Mouse (Mus musculus): Measurements from ENCODE around the gene Tmem192.
"Not testable (repeated sequence)": the region's sequence is repeated elsewhere in the genome, so short reads cannot be mapped to it uniquely, and the experiment has no call there.

Tmem192 gene

DNA sequence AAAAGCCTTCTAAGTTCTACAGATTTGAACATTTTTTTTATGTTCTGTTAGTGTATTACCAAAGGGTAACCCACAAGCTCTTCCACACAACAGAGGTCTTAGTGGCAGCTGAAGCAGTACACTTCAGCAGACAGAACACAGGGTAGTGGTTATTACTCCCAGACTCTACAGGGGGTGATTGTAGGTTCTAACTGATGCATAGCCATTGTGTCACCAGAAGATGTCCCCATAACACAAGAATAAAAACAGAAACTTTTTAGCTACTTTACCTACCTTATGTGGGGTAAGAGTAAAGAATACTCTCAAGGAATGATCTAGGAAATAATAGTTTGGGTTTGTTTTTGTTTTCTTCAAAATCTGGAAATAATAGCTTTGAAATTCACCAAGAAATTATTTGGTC is 15.9 kb downstream of the Tmem192 start:
- DNase-seq (ENCODE audit: low read depth, low spot score) = no peak

- DNase-seq (ENCODE audit: low read depth, low spot score) = no peak
Measured at GRCm38 (mm10) chr8:64983150-64983897, 36.3 kb downstream of the Tmem192 start.

DNA sequence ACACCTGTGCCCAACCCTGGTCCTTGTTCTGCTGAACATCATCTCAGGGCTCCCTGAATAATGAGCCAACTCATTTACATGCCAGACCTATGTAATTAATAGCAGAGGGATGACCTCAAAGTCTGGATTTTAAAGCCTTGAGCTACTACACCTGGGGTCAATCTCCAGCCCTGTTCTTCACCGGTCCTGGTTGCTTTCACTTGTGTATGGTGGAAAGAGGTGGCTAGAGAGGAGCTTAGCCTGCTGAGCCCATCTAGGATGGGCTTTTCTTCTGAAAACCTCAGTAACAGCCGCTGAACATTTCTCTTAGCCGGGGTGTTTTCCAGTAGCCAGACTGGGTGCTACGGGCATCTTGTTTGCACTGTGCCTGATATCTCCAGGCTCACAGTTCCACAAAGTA is 40.7 kb downstream of the Tmem192 start, which contains the start of gene Trim75:
Gene Trim75, minus strand, starts transcription at position 101 of the 400 bp plus-strand sequence.
- DNase-seq (ENCODE audit: low read depth, low spot score) = no peak

- DNase-seq (ENCODE audit: low read depth, low spot score) = no peak
Measured at GRCm38 (mm10) chr8:64998806-64999365, 51.9 kb downstream of the Tmem192 start.

GRCm38 (mm10) chr8:65007616-65008015 is 60.6 kb downstream of the Tmem192 start:
- not testable (repeated sequence) for DNase-seq (ENCODE audit: low read depth, low spot score)

DNA sequence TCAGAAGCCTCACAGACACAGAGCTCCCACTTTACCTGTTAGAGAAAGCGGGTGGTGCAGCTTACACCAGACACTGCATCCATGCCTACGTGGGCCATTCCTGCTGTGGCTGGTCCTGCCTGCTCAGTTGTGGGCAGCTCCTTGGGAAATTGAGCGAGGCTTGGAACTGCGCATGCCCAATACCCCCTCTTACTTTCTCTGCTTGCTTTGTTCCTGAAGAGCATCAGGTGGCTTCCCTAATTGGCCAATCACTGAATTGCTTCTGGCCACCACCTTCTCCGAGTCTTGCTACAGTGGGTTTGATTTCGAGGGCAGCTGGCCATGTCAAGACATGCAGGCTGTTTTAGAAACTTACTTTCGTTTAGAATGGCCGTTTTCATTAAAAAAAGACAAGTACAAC is 71.4 kb downstream of the Tmem192 start, which contains the start of the genes Trim61 and Trim60:
Gene Trim61, minus strand, starts transcription at position 101 of the 400 bp plus-strand sequence.
Gene Trim60, minus strand, starts transcription at position 162 of the 400 bp plus-strand sequence.
- no peak for DNase-seq (ENCODE audit: low read depth, low spot score)

Measured in CD4-positive helper T cell, adult 2 months (primary cell).